Mouse (Mus musculus) intestine, embryonic 16.5 days (tissue): ENCODE data around the gene H2-M10.2. TPM values are rescaled to one million over a fixed set of nuclear protein-coding genes. Genes with fewer than 3 reads are reported as not detected.

ENCODE experiments used
- polyA plus RNA-seq: library from polyadenylated mRNA; unstranded; fragments of >200 nt; fragmentation: Nextera tagmentation; extraction: Ambion mirVana; gene quantifications from 2 replicates; pipeline ENCODE4 v1.2.1, GENCODE M21; 2015

Gene H2-M10.2
- polyA plus RNA-seq, 1 experiment from 2014 or later: not detected

Other genes with a start within 250 kb of the H2-M10.2 start
- 16.0 and 16.1 TPM in 2 replicates for gene H2-T22, start 243.7 kb downstream of the H2-M10.2 start, polyA plus RNA-seq
- 0.86 and 1.2 TPM in 2 replicates for gene Gm6034, start 243.5 kb downstream of the H2-M10.2 start, polyA plus RNA-seq
- gene Gm11127, start 228.1 kb downstream of the H2-M10.2 start, polyA plus RNA-seq: 7.2 and 11.9 TPM in 2 replicates
- 0.29 and 0.36 TPM in 2 replicates for gene Gm19684, start 164.8 kb downstream of the H2-M10.2 start, polyA plus RNA-seq
- gene Gm7030, start 157.1 kb downstream of the H2-M10.2 start, polyA plus RNA-seq: 1.4 and 2.1 TPM in 2 replicates
- 1.9 and 3.5 TPM in 2 replicates for gene Gm8909, start 118.0 kb downstream of the H2-M10.2 start, polyA plus RNA-seq
- 42.3 and 46.9 TPM in 2 replicates for gene H2-T3, start 96.2 kb downstream of the H2-M10.2 start, polyA plus RNA-seq
- gene Rpp21, start 28.4 kb downstream of the H2-M10.2 start, polyA plus RNA-seq: 129 and 139 TPM in 2 replicates
- gene Trim39, start 14.2 kb downstream of the H2-M10.2 start, polyA plus RNA-seq: 9.7 and 10.6 TPM in 2 replicates
- not detected in 2 replicates for gene H2-M10.1, start 39.7 kb upstream of the H2-M10.2 start, polyA plus RNA-seq
- gene H2-M10.3, start 81.9 kb upstream of the H2-M10.2 start, polyA plus RNA-seq: not detected in 2 replicates
- not detected in 2 replicates for gene H2-M10.4, start 175.8 kb upstream of the H2-M10.2 start, polyA plus RNA-seq